Mouse (Mus musculus) natural killer cell, adult 2 months (primary cell): Measurements from ENCODE around the gene Gm29866.
"Not testable (repeated sequence)": the region's sequence is repeated elsewhere in the genome, so short reads cannot be mapped to it uniquely, and the experiment has no call there.

Experiments
- DNase-seq, 2 experiments: peaks; one replicate each; pipeline ENCODE4 v3.0.0; 2022; ENCODE audit warnings: low spot score in 2 of 2

Gene Gm29866

DNA sequence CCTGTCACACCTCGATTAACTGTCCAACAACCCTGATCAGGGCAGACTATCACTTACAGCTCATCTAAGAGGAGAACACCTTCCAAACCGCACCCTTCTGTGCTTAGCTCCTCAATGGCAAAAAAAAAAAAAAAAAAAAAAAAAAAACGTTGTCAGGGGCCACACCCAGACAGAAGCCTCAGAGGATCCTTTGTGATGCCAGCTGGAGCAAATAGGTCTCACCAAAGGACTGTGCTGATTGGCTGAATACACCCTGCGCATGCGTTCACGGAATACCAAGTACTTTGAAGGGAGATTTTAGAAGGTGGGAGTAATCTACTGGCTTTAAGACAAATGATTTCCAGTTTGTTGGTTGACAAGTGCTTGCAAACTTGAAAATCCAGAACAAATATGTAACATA lies at the start of gene Gm29866:
TSS of gene Gm29866 (minus strand) at position 101 of the 400 bp plus-strand sequence.
- not testable (repeated sequence) for DNase-seq
